Mouse (Mus musculus): Measurements from ENCODE around the gene Cblb.

GRCm38 (mm10) chr16:52086793-52087450 lies 55.9 kb downstream of the Cblb start:
- no peak for TF ChIP-seq POLR2A (IDR thresholded peaks at IDR 0.05; ENCODE audit: control insufficient read depth, extremely low read depth, insufficient read depth, low read length, poor library complexity)
- TF ChIP-seq CTCF (IDR thresholded peaks at IDR 0.05; ENCODE audit: borderline replicate concordance, control insufficient read depth, extremely low read depth, insufficient read depth, low read length, poor library complexity), result no peak

All from thymus, adult 2 months (tissue).